Mouse (Mus musculus) kidney, postnatal 4 days (tissue): Measurements from ENCODE around the gene Nlgn2.

Source experiments
- DNase-seq, 2 experiments: peaks; one replicate each; pipeline ENCODE4 v3.0.0; 2021; ENCODE audit warnings: mixed read lengths in 2 of 2

Nlgn2 gene

DNA sequence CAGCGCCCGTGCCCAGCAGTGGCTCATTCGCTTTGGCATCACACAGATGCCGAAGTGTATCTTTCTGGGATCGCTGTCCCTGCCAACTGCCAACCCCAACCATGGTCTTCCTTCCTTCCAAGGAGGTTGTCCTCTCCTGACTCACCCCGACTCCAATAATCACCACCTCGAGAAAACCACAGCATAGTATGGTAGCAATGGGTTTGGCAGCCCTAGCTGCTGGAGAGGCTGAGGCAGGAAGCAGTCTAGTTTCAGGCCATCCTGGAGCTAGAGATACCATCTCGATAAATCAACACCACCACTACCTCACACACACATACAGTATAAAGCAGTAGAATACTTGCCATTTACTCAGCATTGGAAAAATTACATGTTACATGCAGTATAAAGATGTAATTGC, 18.7 kb downstream of the Nlgn2 start:
- DNase-seq: no peak

DNA sequence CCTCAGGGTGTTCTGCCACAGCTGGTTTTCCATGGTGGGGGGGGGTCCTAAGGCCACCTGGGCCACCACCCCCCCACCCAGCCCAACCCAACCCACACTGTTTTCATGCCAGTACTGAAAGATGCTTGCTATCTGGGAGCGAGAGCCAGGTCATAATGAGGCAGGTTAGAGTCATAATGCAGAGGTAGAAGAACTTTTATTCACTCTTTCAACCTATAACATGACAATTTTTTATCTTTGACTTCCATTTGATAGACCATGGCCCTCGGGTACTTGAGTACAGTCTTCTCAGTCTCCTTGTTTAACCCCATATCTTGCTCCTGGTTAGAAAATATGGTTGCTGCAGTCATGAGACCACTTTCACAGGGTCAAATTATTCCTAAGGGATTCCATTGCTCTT, 19.2 kb downstream of the Nlgn2 start, which contains the start of gene Spem2:
Spem2 (minus strand) TSS at position 101 of the 400 bp plus-strand sequence.
- DNase-seq: no peak

DNA sequence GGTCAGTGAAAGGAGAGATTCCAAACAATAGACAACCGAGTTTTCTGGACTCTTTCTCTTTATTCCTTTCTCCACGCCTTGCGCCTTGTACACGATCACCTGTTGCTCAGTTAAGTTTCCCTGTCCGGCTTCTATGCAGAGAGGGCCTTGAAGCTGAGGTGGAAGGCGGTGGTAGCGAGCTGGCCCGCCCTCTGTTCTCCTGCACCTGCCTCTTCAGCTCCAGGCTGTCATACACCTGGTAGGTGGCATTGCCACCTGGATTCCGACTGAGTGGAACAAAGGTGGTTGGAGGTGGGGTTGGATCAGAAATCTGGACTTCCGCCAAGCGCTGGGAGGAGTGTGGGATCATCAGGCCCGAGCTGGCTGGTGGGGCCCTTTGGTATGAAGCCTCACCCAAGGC, 21.1 kb downstream of the Nlgn2 start:
- no peak for DNase-seq

DNA sequence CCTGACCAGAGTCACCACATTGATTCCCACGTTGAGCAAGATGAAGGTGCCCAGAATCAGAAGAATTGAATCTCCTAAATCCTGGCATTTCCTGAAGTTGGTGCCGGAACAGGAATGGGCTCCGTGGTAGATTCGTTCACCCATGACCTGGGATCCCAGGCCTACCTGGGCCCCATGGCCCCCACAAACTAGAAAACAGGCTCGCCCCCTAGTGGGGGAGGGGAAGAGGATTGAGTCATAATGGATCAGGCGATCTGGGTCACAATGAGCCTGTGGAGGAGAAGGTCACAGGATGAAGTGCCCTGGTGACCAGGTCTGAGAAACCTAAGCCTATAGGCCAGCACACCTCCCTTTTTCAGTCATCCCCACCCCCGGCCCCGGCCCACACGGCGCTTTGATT, 22.4 kb downstream of the Nlgn2 start, which contains the start of gene Gm39566:
Gm39566 (minus strand) TSS at position 144 of the 400 bp plus-strand sequence.
- no peak for DNase-seq

DNA sequence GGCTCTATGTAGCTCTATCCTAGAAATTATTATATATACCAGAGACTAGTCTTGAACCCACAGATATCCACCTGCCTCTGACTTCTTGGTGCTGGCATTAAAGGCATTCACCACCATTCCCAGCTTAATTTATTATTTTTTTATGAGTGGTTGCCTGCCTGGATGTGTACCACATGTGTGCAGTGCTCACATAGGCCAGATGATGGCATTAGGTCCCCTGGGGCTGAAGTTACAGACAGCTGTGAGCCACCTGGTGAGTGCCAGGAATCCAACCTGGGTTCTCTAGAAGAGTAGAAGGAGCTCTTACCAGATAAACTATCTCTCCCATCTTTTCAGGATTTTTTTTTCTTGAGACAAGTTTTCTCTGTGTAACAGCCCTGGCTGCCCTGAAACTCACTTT, 27.3 kb downstream of the Nlgn2 start:
- no peak for DNase-seq

DNA sequence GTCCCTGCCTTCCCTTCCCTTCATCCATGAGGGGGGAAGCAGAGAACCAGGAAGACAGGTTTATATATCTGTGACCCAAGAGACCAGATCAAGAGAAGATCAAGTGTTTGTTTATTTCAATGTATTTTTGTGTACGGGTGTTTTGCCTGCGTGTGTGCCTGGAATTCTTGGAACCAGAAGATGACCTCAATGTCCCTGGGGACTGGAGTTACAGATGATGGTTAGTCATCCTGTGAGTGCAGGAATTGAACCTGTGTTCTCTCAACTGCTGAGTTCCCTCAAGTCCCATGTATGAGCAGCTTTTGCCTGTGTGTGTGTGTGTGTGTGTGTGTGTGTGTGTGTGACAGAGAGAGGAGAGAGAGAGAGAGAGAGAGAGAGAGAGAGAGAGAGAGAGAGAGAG, 29.9 kb downstream of the Nlgn2 start:
- DNase-seq: no peak

DNA sequence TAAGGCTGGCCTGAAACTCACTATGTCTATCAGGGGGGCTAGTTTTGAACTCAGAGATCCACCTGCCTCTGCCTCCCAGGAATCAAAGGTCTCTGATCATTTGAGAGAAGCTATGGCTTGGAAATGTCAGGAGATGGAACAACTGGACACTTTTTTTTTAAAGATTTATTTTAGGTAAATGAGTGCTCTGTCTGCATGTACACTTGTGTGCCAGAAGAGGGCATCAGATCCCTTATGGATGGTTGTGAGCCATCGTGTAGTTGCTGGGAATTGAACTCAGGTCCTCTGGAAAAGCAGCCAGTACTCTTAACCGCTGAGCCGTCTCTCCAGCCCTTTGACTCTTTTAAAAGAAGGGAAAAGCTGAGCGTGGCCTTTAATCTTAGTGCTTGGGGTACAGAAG, 31.2 kb downstream of the Nlgn2 start:
- no peak for DNase-seq

DNA sequence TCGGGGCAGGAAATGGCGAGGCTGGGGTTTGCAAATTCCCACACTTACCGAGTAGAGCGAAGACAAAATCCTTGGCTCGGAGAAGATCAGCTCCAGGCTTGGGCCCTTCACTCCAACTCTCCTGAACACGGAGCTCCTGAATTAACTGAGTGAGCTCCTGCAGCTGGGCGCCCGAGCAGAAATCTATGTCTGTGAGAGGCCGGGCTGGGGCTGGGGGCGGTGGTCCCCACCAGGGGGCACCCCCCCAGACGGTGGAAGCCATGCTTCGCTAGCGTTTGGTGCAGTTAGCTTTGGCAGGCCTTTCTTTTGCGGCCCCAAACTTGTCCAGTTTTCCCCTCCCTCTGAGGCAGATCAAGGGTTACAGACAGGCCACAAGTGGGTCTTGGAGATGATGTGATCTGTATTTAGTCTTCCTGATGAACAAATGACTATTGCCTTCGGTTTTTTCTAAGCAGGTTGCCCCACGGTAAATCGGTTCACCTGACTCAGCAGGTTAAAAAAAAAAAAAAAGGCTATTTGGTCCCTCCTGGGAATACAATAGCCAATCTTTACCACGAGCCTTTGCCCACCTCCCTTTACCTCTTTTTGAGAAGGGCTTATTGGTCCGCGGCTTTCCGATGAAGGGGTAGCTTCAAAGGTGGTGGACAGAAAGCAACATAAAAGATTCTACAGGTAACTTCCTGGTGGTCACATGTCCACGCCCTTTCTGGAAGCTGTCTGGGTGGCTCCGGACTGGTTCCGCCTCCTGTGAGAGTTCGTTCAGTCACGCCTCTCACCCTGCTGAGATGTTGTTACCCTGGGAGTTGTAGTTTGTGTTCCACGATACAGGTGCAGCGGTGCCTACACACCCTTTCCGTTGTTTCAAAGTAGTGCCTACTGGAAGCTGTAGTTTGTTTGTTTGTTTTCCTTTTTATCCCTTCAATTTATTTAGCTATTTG, 32.3 kb downstream of the Nlgn2 start, which contains the start of gene Tmem102:
Tmem102 (minus strand) TSS at position 653 of the 938 bp plus-strand sequence.
- peak; percentile 65 to 77 for DNase-seq

DNA sequence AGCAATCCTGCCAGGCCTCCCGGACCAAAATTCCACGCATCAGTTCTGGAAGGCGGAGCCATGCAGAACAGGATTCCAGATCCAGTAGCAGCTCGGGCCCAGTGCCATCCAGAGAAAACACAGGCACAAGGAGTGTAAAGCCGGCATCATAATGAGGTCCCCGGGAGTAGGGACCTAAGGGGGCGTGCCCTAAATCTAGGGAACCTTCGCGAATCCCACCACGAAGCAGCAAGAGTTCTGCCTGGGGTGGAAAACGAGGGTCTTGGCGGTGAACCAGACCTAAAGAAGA, 33.0 kb downstream of the Nlgn2 start:
- peak; percentile 37 to 60 for DNase-seq

DNA sequence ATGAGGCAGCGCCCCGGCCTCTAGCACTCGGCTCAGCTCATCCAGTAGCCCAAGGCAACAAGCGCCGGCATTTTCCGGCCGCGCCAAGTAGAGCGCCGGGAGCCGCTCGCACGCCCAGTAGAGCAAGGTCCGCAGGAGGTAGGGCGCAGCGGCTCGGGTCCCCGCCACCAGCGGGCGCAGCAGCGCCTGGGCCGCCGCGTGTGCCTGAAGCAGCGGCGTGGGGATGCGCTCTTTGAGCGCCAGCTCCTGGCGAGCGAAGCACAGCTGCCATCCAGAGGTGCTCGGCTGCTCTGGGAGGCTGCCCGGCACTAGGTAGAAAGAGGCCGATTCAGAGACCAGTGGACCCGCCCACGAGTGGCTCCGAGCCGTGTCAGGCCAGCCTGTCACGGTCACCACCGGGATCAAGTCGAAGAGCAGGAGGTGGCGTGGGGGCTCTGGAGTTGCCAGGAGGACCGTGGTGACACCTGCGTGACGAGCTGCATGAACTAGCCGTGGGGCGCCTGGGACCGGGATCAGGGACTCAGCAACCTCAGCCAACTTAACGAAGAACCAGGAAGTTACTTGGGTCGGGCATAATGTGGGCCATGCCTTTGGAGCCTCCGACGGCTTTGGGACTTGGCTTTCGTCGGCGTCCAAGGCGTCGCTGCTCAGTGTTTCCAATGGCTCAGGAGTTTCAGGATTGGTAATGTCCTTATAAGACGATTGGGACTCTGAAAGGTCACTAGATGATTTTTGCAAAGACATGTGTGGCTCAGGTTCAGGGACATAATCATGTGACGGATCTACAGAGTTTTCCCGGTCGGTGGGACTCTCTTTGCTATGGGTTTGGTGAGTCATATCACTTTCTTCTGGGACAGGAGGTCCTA, 33.6 kb downstream of the Nlgn2 start:
- DNase-seq: peak; percentile 83 to 90

DNA sequence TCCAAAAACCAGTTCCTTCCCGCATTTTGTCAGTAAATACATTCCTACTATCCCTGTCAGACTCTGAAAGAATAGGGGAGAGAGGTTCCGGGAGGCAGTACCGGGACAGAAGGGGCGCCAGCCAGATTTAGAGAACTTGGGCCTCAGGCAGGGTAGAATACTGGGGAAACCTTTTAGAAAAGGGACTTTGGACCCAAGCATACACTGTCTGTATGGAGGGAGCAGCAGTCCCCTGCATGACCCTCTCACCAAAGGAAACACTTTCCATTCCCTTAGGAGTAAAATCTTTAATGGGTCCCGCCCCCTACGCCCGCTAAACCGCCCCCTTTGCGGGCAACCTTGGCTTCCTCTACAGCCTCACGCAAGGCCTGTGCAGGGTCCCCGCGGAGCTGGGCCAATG, 34.3 kb downstream of the Nlgn2 start:
- DNase-seq: no peak

DNA sequence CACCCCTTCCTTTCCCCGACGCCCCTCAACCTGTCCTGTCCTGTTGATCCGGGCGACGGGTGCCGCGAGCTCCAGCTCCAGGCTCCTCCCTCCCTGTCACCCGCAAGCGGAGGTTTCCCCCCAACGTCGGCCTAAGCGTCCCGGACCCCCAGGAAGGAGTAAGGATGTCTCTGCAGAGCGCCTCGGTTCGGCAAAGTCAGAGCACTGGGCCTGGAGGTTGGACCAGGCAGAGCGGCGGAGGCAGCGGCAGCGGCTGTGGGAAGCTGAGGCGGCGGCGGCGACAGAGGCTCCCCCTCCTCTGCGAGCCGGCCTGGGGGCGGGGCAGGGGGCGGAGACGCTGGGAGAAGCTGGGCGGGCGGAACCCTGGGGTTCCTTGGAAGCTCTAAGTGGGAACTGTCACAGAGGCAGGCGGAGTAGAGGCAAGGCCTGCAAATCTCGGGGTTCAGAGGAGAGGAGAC, 34.9 kb downstream of the Nlgn2 start:
- DNase-seq: peak; percentile 91 to 93

DNA sequence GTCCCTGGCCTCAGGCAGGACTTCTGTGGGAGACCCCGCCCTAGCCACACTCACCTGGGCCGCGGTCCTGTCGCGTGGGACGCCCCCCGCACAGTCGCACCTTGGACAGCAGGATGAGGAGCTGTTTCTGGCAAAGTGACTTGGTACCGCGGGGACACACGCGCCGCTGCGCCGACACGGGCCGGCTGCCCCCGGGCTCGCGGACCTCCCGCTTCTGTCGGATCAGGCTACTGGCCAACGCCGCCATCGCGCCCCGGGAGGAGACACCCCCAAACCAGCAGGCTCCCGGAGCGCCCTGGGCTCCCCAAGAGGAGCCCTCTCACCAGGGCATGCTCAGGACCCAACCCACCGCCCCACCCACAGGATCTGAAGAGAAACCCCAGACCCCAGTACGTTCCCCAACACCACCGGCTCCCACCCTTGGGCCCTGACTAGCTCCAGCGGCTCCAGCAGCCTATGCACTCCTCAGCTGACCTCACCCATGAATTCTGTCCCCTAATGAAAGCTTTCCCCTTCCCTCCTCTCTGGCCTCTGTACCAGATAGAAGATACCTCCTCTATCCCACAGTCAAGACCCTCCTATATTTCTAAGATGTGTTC, 36.1 kb downstream of the Nlgn2 start, which contains the start of gene Fgf11:
Fgf11 (minus strand) TSS at position 479 of the 599 bp plus-strand sequence.
- peak; percentile 28 to 52 for DNase-seq

DNA sequence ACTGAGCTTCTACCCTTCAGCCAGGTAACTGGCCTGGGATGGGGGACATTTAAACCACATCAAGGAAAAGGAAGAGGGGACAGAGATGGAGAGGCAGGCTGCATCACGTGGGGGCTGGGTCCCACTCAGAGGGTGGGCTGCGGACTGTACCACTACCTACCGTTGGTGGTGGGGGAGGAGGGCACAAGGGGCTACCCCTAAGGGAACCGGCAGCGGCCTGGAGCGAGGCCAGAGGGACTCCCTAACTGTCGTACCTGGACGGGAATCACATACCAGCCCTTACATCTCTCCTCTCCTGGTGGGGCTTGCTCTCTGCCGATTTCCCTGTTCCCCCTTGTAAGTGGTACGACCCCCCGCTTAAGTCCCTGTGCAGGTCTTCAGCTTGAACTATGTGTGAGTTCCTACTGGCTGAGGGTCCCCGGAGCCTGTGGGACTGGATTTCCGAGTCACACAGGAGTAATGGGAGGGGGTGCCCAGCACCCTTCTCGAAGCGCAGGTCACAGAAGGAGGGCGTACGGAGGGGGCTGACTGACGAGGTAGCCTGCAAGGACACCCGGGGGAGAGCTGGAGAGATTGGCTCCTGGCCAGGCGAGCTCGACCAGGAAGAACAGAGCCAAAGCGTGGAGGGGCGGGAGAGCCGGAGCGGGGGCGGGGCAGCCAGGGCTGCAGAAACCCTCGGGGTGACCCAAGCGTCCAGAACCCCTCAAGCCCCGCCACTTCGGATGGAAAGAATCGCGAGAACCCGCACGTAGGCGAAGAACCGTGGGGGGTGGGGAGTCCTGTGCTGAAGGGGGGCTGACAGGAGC, 37.0 kb downstream of the Nlgn2 start:
- DNase-seq: peak; percentile 86 to 91

DNA sequence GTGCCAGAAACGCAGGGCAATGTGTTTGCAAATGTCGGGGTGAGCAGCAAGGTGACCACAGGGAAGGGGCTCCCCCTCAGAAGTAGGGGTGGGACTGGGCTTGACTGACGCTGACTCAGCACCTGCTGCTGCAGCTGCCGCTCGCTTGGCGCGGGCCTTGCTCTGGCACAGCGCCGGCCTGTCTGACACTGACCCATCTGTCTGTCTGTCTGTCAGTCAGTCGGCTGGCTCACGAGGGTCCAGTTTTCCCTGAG, 37.5 kb downstream of the Nlgn2 start:
- peak; percentile 43 to 64 for DNase-seq

DNA sequence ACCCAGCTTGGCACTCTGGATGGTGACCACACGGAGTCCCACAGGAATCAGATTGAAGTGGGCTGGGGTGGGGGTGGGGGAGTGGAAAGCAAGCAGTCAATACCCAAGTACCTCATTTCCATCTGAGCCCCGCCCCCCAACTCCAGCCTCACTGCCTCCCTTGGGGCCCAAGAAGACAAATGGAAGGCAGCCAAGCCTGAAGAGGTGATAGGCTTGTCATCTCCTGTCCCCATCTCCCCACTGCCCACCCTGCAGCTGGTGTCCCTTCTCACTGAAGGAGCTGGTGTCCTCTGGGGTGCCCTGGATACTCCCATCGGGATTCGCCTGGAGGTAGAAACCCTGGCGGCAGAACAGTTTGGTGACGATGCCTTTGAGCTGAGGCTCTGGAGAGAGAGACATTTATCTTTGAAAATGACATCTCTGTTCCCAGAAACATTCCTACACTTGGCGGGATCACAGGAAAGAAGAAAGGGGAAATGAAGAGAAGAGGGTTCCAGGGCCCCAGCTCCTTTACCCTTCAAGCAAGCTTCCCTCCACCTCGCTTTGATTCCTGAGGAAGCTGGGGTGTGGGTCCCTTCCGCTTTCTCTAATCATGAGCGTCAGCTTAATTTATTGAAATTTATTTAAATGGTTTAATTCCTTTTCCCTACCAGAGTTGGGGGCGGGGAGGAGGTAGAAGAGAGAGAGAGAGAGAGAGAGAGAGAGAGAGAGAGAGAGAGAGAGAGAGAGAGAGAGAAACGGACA, 38.0 kb downstream of the Nlgn2 start:
- DNase-seq: peak in 1 of 2 experiments; percentile 48

DNA sequence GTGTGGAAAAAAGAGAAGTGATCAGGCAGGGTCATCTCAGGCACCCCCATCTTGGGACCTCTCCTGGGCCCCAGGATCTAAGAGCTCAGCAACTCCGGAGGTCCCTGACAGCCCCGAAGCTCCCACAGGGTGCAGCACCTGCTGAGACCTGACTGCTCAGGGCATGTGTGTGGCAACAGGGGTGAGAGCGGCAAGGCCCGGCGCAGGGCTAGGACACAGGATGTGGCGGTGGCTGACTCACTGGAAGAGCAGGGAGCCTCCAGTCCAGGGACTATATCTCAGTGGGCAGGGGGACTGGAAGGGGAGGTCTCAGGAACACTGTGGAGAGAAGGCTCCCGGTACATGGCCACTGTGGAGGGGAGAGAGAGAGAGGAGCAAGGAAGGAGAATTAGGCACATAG, 39.7 kb downstream of the Nlgn2 start:
- no peak for DNase-seq

DNA sequence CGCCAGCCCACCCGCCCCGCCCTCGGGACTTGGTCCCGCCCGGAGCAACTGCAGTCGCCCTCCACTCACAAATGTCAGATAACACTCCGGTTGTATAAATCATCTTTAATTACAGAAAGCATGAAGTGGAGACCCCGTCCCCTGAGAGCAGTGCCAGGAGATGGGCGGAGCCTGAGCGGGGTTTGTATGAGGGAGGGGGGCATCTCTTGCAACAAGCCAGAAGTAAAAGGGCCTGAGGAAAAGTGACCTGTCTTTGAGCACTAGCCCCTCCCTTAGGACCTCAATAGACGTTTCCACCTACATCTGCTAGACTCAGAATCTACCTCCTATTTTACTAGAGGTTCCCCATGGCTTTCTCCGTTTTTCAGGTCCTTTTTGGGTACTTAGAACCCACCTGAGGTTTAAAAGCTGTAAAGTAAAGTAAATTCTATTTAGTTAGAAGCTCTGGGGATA, 41.6 kb downstream of the Nlgn2 start:
- no peak for DNase-seq

DNA sequence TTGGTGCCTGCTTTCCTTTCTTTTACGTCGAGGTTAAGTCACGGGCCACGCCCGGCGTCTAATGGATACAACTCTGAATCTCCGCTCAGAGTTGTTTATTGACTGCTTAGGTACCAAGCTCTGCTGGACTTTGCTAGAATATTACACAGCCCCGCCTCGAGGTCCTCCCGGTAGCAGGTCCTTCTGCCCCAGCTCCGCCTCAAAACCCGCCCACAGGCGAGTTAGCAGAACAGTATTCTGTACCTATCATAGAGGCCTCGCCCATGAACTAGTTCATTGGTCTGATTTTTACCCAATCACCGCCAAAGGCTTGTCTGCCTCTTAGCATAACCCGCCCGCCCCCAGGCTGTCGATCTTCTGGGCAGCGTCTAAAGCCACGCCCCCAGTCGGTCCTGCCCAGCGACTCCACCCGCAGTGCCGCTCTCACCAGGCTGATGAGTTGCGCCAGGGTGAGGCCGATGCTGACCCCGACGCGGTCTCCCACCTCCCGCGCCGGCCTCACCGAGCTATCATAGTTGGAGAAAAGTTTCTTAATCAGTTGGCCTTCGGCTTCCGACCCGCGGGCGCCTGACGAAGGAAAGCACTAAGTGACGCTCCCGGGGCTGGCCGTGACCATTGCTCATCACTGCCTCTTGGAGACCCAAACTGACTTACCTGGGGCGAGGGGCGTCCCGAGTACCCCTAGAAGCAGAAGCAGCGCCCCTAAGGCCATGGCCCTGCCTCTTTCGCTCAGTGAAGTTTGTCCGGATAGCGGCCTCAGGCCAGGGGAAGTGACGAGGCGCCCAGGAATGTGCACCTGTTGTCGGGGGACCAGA, 42.2 kb downstream of the Nlgn2 start, which contains the start of gene Chrnb1:
Chrnb1 (minus strand) TSS at position 776 of the 815 bp plus-strand sequence.
- DNase-seq: peak; percentile 94 to 97

DNA sequence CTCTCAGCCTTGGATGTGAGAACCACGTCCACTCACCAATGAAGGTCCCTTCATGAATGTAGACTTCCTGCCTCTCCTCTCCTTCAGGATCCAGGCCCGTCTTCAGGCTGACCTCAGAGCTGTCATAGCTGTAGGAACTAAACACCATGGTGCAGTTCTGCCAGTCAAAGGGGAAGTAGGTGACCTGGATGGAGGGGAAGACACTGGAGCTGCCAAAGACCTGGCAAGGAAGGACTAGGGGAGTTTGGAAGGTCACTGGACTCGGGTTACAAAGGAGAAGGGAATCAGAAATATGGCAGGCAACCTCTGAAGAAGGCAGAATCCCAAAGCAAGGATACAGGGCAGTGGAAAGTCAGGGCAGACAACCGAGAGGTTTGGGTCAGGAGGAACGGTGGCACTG, 44.2 kb downstream of the Nlgn2 start:
- DNase-seq: no peak

DNA sequence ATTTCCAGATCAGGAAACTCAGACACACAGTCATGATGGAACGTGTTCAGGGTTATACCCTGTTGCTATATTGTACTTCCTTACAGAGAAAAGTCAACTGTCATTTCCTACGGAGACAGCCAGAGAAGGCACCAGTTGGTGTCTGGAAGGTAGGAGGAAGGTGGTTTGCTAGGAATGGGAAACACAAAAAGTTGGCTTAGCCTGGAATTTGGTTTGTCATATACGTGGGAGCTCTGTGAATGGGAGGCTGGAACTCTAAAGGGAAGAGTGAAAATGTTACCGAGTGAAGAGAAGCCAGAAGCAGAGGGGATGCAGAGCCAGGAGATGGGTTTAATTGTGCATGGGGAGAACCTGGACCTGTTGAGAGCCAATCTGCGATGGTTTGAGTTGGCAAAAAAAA, 46.2 kb downstream of the Nlgn2 start:
- no peak for DNase-seq
